Mouse (Mus musculus) lung, postnatal 36 days (tissue): ENCODE measurements at regions not wholly inside any gene's neighbourhood (a gene's known extent, or its start where the extent isn't known, plus 50 kb on each side); places are given as distances from the start of the nearest gene placed in this dataset.

ENCODE experiments used
- DNase-seq: peaks from one replicate; pipeline ENCODE4 v3.0.0; 2022; ENCODE audit warnings: mixed read lengths

DNA sequence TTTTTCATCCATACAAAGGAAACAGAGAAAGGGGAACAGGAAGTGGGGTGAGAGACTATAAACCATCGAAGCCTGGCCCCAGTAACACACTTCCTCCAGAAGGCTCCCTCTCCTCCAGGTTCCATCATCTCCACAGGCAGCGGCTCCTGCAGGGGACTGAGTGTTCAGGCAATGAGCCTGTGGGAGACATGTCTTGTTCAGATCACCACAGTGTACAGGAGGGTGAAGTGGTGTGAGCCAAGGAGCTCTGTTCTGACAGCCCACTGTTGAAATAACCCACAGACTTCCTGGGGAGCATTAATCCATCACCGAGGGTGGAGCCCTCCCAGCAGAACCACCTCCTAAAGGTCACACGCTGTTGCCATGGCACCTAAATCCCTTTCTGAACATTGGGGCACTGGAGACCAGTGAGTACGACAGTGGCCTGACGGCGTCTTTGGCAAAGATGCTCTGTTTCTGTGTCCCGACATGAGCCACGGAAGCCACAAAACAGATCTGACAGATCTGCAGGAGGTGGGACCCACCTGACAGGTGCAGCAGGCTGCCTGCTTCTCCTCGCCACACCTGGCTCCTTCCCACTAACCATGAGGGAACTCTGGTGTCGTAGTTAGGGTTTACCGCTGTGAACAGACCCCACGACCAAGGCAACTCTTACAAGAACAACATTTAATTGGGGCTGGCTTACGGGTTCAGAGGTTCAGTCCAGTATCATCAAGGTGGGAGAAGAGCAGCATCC is 60.9 kb downstream of the Psmg1 start:
- no peak for DNase-seq

DNA sequence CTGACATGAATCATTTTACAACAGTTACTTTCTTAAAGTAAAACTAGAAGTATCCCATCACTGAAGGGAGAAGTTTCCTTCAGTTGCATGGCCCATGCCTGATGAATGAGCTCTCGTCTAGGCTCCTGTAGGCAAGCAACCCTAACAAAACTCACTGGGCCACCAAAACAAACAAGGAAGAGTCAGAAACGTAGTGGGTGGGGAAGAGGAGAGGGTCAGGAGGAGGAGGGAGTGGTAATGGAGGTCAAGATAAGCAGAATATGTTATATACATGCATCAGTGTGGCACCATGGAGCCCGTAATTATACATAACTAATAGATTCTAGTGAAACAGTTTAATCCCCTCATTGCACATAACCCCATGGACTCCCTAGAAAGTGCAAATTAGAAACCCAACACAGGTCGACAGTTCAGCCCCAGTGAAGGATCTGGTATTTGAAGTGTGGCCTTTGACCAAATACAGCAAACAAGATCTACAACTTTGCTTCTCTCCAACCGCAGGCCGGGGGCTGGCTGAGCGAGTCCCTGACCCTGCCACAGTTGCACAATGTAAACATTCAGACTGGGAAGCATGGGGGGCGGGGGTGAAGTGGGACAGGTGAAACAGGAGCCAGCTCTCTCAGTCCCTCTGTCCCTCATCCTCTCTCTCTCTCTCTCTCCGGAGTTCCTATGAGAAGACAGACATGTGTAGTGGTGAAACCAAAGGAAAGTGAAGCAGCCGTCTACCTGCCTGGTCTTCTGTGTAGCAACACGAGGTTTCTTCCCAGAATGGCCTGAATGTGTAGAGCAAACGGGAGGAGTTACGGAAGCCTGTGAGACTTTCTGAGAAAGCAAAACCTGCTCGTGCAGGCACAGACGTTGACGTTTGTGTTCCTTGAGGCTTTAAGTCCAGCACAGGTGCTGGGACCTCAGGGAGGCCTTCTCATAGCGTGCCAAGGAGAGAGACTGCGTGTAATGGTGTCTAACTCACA is 62.2 kb downstream of the Psmg1 start:
- DNase-seq: peak; percentile 70

DNA sequence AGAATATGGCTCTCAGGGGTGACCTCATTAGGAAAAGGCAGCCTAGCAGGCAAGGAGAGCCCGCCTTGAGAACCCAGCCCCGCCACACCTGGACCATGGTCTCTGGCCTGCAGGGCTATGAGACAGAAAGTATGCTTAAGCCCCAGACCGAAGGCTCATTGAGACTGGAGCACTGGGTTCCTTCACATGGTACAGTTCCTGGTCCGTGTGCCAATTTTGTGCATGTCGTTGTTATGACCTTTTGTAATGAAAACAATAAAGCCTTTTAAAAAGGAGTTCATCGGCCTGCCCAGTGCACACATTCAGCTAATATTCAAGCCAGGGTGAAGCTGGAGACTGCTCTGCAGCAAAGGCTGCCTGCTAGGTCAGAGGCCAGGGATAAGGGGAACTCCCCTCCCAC is 64.2 kb downstream of the Psmg1 start:
- peak; percentile 32 for DNase-seq

- DNase-seq: no peak
Observed at GRCm38 (mm10) chr16:95924716-95925115, 66.0 kb downstream of the Psmg1 start.

GRCm38 (mm10) chr16:95923991-95924390 is 66.8 kb downstream of the Psmg1 start:
- no peak for DNase-seq

- DNase-seq: no peak
Observed at GRCm38 (mm10) chr16:95922369-95922934, 68.3 kb downstream of the Psmg1 start.

- DNase-seq: no peak
Observed at GRCm38 (mm10) chr16:95921169-95921568, 69.6 kb downstream of the Psmg1 start.

DNA sequence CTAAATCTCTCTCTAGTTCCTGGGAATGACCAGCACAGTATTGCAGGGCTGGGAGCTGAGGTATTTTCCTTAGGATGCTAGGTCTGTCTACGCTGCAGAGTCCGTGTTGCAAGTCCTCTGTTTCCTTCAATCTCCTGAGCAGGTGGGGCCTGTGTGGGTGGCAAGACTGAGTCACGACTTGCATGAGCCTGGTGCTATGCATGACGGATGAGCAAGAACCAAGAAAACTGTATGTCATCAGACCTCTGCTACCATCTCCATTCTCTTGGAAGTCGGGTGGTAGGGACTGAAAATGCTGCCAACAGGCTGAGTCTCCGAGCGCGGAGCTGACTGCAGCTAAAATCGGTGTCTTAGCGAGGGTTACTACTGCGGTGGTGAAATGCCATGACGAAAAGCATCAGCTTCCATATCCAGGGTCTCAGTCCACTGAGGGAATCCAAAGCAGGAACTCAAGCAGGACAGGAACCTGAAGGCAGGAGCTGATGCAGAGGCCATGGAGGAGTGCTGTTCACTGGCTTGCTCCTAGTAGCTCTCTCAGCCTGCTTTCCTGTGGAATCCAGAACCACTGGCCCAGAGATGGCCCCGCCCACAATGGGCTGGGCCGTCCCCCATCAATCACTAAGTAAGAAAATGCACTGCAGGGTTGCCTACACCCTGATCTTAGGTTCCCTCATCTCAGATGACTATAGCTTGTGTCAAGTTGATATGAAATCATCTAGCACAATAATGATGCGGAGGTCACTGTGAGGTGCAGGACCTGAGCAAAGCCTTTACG is 71.9 kb downstream of the Psmg1 start:
- no peak for DNase-seq

DNA sequence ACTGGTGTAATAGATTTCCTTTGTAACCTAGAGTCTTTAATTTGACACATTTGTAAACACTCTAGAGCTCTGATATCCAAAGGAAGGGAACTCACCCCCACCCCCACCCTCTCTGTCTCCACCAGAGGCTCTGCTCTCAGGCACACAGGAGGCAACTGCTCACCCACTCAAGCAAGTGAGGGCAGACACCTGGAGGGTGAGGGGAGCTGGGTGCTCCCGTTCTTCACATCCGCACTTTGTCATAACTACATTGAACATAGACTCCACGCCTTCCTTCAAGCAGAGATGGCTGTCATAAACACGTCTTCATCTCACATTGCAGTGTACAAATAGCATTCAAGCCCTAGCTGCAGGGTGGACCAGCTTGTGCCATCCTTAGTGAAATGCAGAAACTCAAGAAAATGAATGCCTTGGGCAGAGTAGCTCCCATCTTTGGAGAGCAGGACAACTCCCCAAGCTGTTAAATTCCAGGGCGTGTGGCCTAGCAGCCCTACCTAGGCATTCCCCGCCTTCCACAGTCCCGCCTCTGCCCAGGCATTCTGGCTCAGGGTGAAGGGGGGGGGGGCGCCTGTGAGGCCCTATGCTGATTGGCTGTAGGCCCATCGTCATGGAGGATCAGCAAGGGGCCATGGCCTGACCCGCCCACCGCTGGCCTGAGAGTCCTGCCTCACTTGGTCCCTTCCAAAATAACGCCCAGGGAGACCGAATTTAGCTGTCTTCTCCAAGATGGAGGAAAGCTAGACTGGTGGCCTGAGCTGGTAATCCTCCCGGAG is 72.9 kb downstream of the Psmg1 start:
- no peak for DNase-seq

DNA sequence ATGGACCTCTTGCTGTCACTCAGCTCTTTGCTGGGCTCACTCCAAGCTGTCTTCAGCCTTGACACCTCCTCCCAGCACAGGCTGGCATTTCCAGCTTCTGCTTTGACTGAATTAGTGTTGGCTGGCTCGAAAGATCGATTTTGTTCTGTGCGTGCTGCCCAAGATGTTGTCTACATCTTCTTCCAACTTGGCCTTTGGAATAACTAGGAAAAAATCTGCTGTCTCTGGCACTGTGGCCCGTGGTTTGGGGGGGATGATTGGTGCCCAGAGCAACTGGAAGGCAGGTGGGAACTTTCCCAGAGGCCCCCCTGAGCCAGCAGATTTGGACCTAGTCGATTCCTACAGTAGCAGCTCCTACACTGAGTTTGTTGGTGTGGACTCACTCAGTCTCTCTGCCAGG is 76.9 kb downstream of the Psmg1 start:
- DNase-seq: no peak

DNA sequence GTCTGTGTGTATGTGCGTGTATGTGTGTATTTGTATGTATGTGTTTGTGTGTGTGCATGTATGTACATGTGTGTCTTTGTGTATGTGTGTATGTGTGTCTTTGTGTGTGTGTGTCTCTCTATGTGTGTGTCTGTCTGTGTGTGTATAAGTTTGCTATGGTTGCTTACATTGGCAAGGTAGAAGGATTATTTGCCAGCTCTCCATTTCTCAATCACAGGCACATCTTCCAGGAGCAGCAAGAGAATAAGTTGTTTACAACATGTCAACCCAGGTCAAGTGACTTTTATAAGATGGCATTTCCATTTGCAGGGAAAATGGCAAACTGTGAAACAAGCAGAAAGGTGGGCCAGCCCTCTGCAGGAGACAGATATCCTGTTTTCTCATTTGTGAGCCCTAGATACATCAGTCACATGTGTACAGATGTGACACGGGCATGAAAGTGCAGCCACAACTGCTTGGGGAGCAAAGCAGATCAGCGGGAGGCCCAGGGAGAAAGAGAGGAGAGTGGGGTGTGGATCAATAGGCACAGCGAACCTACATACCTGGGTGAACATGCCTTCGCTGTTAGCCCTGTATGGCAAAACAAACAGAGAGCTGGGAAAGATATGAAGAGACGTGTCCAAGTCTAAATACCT is 86.1 kb downstream of the Psmg1 start:
- no peak for DNase-seq

DNA sequence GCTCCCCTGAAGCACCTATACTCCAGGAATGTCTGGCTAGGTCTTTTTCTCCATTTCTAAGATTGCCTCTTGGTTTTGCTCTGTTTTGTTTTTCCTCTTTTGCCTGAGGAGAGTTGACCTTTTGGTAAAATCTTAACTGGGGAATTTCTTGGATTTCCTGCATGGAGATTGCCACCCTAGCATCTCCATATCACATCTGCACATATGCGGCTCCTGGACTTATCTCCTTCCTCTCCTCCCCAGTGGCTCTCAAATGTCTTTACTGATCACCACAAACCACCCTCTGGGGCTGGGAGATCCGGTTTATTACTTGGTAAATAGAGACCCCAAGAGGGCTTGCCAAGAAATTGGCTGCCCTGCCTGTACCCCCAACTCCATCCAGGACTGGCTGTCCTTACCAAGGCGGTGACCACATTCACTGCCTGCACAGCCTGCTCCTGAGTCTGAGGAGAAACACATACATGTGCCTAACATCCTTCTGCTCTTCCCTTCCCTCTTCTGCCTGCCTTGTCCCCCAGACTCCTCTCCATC is 87.3 kb downstream of the Psmg1 start:
- DNase-seq: no peak

DNA sequence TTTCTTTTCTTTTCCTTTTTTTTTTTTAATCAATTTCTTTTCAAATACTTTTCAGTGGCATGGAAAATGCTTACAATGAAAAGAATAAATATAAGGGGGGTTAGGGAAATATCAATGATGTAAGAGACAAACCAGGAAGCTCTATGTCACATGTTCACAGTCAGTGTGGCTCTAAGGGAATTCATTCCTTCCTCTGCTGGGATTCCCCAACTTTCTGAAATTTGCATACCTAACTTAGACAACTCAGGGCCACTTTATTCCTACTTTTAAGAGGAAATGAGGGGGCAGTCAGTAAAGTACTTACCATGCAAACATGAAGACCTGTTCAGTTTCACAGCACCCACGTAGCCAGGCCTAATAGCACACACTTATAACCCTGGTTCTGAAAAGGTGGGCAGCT is 88.6 kb downstream of the Psmg1 start:
- DNase-seq: no peak

- DNase-seq: peak; percentile 21
Observed at GRCm38 (mm10) chr16:95901388-95901787, 89.4 kb downstream of the Psmg1 start.

DNA sequence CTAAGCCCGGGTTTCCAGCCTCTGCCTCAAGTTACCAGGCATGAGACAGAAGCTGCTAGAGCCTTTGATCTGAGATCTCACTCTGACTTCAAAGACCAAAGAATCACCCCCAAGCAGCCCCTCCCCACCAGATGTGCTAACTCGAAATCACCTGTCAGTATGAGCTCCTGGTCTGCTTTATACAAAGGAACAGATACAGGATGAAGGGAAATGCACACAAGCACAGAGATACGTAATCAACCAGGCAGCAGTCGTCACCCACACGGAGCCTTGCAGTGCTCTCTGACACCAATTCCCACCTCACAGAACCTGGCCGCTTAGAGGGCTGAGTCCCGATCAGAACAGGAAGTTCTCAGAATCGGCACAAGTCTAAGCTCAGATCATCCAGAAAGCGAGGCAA is 90.6 kb downstream of the Psmg1 start:
- DNase-seq: no peak

- DNase-seq: no peak
Observed at GRCm38 (mm10) chr16:95899672-95900071, 91.1 kb downstream of the Psmg1 start.

DNA sequence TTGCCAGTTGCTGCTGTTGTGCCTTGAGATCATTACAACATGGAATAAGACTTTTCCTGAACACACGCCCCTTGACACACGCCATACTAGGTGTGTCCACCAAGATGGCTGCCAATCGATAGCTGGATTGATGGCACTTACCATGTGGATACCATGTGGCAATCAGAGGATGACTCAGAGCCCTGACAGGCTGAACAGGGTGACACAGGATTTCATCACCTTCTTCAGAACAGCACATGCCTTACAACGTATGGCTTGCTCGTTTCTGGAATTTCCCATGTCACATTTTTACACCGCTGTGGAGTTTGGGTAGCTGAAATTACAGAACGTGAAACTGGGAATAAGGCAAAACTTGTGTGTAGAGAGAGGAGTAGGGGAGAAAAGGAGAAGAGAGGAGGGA is 92.9 kb downstream of the Psmg1 start:
- no peak for DNase-seq

DNA sequence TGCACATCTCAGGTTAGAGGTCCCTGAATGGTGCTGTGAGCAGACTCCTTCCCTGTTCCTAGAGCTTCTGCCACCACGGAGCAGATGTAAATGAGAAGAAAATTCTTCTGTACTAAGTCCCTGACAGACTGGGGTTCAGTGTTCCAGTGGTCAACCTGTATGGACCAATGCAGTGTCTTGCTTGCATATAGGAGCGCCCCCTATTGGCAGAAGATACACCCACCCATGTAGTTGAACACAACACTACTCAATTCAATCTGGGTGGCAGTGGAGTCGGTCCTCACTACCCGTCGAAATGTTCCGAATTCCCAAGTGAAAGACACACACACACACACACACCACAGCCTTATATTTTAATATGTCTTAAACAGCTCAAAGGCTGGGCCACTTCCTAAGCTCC is 94.6 kb downstream of the Psmg1 start:
- DNase-seq: peak; percentile 45

DNA sequence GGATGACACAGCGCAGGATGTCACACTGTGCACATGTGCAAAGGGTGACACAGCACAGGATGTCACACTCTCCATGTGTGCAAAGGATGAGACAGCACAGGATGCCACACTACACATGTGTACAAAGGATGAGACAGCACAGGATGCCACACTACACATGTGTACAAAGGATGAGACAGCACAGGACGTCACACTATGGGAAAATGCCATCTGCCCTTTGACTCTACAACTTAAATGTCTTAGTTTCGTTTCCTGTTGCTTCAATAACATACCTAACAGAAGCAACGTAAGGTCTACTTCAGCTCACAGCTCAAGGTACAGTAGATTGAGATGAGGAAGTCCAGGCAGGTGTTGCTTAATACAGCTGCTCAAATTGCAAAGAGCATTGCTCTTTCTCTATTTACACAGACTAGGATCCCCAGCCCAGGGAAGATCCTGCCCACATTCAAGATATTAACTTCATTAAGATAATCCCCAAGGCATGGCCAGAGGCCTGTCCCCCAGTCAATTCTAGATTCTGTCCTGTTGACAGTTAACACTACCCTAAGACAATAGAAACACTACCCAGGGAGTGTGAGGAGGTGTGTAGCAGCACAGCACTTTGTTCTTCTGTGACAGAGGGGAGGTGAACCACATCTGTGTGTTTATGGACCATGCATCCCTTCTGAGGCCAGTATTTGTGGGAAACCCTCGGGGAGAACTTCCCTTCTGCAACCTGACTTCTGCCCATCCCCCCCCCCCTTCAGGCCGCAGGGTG is 97.0 kb downstream of the Psmg1 start:
- no peak for DNase-seq

GRCm38 (mm10) chr16:95892356-95892755 is 98.4 kb downstream of the Psmg1 start:
- no peak for DNase-seq

DNA sequence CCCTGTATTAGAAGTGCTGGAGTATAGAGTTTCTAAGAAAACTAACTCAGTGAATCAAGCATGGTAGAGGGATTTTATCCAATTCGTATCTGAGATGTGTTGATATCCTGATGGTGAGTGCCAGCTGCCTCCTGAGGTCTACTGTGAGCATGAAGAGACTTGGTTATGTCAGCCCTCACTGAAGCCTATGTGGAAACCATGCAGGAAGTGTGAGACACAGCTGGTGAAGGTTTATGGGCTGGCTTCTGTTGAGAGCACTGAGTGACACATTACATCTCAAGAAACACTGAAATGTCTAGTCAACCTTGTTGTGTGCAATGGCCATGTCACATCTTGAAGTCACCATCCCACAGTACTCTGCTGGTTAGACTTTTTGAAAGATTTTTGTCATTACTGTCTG is 104.6 kb downstream of the Psmg1 start:
- no peak for DNase-seq
